Mouse (Mus musculus) right cerebral cortex, adult 18-20 months (tissue): ENCODE results near the gene Lrrn2.
A peak's percentile ranks its signal among the peaks of the same experiment; 100 is the strongest.

Experiments used
- DNase-seq: peaks from one replicate; pipeline ENCODE4 v3.0.0; 2022; ENCODE audit warnings: mixed read lengths

Gene Lrrn2

DNA sequence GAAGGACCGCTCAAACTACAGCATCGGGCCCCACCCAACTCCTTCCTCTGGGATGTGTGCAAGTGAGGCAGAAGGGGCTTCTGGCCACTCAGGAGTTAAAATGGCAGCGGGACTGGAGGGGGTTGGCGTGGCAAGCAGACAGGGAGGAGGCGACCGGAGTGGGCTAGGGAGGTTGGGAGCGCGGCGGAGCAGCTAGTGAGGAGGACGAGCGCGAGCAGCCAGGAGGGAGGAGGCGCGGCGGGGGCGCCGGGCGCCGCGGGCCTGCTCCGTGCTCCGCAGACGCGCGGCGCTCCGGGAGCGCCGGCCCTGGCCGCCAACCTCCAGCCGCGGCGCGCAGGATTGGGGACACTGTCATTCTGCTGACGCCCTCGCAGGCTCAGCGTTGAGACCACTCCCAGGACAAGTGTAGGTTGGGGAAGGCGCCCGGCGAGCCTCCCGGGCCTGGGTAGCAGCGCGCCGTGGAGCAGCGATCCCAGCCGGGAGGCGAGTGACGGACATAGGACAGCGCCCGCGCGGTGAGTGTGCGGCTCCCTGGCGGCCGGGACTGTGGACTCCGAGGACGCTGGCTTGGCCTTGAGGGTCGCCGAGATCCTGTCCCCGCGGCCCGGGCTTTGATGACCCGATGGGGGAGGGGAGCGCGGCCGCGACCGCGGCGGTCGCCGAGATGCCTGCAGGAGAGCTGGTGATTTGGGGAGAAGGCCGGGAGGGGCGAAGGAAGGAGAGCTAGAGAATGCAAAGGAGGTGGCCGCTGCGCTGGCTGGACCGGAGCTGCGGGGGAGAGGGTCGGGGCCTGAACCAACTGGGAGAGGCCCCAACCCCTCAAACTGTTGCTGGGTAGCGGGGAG is at the start of gene Lrrn2:
Gene Lrrn2 (plus strand): TSS at position 113 of the 845 bp plus-strand sequence.
- peak; percentile 83 for DNase-seq

DNA sequence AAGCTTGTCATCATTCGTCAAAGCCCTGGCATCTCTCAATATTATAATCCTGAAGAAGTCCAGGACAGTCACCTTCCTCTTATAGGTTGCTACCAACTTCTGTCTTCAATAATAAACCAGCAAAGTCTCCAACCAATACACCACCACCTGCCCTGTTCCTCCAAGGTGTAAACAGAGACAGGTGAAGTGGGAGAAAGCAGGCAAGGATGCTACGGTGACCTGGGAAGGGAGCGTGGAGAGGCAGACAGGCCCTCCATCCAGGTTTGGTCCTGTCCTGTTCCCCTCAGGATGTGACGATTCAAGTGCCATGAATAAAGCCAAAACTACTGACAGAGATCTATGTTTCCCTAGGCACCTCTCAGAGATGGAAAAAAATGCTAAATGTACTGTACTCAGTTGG is 48.1 kb upstream of the Lrrn2 start:
- DNase-seq = no peak

DNA sequence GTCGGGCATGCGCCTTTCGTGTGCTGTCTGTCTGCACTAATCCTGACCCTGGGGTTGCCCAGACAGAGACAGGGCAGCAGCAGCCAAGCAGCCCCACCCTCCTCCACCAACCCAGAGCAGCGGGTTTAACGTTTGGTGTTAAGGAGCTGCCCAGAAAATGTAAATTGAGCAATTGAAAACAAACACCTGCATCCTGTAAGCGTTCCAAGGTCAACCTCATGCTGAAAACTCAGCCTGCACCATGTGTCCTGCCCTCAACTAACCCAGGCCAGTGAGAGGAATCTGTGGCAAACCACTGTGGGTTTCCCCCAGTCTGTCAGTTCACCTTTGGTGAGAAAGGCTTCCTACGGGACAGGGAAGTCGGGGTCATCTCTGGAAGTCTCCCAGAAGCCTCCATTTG is 46.0 kb upstream of the Lrrn2 start:
- DNase-seq = no peak

DNA sequence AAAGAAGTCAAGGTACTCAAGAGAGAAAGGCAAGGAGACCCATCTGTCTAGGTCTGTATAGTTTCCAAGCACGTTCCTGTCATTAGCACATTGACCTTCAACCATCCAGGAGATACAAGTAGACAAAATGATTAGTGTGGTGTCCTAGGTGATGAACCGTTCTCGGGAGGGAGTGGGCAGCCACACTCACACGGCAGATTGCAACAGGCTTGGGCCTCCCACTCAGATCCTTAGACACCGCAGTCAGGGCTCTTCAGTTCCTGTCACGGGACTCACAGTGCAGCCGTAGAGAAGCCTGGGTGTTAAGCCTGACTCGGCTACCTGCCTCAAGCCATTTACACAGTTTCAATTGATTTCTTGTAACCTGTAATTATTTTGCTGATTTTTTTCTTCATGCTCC is 43.2 kb upstream of the Lrrn2 start:
- peak; percentile 33 for DNase-seq

DNA sequence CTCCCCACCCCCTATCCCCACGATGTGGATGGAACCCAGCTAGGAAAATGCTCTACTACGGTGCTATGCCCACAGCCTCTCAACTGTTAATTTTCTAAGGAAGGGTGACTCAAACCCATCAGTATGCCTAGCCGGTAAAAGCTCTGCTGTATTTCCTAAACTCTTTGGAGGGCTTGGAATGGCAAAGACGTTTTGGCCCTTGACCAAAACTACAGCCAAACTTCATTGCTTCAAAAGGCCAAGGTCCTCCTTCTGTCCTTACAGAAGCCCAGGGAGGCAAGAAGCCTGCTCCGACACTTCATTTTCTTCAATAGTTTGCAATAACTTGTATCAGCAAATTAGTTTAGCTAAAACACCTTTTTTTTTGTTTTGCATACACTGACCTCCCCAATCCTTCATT is 42.4 kb upstream of the Lrrn2 start:
- DNase-seq = no peak

DNA sequence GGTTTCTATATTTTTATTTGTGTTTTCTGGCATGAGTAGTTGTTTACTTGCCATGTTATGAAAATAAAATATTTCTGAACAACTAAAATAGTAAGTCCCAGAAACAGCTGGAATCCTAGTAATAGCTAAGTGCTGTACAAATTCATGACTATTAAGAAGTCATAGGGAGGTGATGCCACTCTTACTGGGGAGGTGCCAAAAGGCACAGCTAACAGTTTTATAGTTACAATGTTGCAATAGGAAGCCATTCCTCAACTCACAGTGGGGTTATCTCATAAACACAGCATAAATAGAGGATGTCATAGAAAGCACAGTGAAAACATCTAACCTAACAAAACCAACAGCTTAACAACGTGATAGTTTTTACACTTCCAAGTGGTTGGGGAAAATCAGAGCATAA is 41.7 kb upstream of the Lrrn2 start:
- no peak for DNase-seq

DNA sequence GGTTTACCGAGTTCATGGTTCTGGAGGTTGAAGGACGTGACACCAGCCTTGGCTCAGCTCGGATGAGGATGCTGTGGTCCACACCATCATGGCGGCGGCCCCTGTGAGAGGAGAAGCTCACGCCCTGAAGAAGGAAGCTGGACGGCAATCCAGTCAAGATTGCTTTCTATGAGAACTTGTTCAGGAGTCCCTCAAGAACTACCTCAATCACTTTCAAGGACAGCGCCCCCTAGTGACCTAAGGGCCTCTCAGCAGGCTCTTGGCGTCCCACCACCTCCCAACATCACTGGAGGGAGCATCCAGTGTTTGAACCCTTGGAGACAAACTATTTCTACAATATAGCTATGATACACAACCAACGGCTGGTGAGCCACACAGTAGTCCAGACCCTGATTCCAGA is 36.5 kb upstream of the Lrrn2 start:
- DNase-seq = no peak

DNA sequence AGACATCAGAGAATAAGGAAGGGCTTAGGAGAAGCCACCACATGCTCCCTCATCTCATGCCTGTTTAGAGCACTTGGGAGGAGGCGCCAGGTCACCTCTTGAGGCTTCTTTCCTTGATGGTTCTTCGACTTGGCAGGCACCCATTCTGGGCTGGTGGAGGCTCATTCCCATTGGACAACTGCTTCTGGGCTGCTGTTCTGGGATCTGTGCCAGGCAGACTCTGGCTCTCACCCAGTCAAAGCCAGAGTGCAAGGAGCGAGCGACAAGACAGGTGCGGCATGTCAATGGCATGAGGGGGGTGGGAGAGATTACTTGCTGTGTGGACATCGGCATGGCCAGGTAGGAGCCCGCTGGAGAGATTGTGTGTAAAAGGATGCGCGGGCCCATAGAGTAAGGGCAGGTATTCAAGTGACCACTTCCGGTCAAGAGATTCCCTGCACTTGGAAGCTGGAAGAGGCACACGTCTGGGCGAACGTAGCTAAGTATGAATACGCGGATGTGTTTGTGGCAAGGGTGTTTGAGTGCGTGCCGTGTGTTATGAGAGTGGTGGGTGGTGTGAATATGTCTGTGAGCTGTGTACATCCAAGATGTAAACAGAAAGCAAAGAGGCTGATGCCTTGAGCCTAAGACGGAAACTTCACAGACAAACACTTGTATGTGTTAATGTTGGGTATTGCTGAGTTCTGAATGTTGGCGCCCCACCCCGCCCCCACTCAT is 35.8 kb upstream of the Lrrn2 start:
- peak; percentile 46 for DNase-seq

DNA sequence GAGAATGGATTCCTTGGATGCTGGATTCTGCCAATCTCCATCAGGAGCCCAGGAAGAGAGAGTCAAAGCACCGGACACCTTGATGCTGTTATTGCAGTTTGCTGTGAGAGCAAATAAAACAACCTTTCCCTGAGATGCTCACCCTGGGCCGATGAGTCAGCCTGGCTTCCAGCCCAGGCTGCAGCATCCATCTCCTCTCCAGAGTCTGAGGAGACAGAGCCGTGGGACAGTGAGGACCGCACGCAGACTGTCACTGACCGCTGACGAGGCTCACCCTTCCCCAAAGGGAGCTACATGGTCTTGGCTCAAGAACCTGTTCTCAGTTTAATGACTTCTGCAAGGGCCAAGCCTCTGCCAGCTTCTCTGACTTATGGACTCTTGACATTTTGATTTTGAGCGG is 34.3 kb upstream of the Lrrn2 start:
- peak; percentile 47 for DNase-seq

DNA sequence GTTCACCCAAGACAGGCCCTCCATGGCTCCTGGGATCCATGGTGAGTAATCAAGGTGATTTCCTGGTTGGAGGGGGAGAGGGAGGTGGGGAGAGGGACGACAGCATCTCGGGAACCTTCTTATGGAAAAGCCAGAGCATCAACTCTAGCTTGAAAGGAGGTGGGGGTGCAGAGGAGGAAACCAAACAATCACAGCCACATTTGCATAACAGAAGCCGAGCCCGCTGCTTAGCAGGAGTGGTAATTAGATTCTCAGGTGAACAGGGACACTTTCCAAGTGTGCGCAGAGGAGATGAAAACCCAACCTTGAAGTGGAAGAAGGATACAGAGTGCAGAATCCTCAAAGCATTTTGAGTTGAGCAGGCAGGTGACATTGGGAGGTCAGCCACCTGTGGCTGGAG is 29.3 kb upstream of the Lrrn2 start:
- no peak for DNase-seq

DNA sequence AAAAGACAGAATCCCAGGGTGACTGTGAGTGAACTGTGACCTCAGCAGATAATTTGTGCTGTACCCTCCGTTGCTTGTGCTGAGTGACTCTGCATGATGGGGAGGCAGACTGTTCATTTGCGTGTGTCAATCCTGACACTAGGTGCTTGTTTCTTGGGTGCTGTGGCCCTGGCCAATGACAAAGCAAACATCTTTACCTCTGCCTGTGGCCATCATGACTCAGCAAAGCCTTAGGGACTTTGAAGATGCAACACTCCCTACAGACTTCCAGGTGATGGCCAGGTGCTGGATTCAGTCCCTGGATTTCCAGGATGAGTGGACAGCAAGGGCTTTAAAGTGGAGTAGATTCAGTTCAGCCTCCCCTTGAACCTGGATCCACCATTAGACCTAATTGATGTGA is 28.8 kb upstream of the Lrrn2 start:
- no peak for DNase-seq

DNA sequence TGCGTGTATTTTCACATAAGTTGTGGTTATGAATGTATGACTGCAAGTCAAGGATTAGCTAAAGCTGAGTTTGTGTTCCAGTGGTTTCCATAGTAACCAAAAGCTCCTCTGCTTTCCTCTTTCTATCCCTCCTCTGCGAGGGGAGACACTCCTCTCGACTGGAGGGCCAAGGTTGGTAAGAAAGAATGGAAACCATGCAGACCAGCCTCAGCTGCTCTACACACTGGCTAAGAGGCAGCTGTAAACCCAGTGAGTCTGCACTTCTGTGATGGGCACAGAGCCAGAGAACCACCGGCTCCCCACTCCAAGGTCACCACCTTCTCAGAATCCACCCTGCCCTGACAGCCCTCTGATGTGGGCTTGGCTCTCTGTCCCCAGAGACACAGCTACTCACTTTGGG is 28.3 kb upstream of the Lrrn2 start:
- no peak for DNase-seq

DNA sequence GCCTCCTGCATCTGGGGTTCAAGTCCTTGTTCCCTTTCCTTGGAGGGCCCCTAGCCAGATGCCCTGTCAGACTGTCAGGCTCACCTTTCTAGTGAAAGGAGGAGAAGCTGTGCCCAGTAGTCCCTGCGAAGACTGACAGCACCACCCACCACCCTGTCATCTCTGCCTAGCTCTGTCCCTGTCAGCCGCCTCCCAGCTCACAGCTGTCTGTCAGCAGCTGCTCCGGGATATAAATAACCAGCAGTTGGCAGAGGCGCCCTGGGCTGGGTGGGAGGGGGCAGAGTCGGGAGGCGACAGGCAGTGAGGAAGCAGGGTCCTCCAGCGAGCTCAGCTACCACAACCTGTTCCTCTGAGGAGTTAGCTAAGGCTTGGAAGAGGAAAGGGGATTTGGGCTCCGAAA is 26.8 kb upstream of the Lrrn2 start:
- DNase-seq = peak; percentile 68

DNA sequence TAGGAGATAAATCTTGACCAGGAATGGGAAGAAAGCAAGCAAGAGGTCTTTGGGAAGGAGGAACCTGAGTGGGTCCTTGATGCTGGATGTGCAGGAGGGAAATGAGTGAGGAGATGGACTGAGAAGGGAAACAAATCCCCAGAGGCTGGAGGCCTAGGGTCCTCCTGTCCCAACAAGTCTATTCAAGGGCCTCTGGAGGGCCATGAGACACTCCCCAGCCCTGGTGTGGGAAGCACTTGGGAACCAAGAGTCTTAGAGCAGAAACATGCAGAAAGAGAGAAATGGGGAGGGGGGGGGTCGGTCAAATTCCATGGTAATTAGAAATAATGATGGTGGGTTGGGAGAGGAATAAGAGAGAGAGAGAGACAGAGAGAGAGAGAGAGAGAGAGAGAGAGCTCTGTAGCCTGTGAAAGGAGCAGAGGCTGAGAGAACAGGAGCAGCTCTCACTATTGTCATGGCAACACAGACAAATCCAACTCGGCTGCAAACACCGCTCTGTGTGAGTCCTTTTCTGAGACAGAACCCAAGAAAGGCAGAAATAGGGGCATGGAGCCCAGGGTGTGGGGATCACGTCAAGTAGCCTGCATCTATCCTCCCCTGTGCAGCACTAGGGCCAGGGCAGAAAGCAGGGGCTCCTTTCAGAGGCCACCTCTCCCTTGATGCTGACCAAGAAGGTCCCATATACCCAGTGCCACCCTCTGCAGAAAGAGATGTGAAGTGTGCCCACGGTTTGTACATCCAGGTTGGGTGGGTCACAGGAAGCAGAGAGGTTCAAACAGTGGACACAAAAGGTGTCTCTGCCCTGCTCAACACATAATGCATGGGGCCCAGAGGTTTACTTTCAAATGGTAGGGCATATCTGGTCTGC is 21.3 kb upstream of the Lrrn2 start:
- DNase-seq = peak; percentile 62

DNA sequence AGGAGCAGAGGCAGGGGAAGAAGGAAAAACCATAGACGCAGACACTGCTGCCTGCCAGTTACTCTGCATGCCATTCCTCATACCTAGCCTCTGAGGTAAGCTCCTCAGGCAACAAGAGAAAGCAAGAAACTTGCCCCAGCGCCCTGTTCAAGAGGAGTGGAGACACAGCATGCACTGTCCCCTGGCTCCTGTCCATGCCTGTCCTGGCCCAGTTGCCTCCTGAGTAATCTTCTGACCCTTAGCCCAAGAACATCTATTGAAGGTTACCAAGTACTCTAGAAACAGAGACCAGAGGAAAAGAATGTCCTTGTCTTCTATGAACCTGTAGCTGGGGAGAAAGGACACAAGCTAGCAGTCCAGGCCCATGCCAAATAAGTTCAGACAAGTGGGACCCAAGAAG is 15.9 kb upstream of the Lrrn2 start:
- DNase-seq = no peak

DNA sequence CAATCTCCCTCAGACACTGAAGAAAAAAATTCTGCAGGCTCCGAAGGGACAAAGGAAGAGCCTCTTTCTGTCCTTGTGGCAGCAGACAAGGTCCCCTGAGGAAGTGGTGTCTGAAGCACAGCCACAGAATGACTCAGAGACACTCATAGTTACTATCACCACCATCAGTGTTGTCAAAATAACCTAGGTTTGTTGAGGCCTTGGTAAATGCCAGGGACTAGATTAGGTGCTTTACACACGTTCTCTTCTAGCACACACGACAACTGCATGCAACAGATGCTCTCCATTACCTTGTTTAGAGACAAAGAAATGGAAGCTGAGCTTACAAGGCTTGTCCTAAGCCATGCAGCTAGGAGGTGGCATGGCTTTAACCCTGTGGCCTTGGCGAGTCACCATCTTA is 14.5 kb upstream of the Lrrn2 start:
- no peak for DNase-seq

DNA sequence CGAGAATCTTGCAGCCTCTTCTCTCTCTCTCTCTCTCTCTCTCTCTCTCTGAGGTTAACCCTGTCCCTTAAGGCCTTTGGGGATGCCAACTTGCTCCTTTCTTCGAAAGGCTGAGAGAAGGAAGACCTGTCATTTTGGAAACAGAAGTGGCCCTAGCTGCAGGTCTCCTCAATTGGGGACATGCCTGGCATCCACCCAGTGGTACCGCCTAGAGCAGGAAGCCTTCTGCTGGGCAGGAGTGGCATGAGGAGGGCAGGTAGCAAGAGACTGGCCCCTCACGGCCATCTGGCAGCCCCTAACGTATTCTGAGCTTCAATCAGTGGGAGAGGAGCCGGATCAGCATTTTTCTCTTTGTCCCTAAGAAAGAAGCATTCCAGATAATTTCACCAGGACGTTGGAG is 9.7 kb upstream of the Lrrn2 start:
- DNase-seq = no peak

DNA sequence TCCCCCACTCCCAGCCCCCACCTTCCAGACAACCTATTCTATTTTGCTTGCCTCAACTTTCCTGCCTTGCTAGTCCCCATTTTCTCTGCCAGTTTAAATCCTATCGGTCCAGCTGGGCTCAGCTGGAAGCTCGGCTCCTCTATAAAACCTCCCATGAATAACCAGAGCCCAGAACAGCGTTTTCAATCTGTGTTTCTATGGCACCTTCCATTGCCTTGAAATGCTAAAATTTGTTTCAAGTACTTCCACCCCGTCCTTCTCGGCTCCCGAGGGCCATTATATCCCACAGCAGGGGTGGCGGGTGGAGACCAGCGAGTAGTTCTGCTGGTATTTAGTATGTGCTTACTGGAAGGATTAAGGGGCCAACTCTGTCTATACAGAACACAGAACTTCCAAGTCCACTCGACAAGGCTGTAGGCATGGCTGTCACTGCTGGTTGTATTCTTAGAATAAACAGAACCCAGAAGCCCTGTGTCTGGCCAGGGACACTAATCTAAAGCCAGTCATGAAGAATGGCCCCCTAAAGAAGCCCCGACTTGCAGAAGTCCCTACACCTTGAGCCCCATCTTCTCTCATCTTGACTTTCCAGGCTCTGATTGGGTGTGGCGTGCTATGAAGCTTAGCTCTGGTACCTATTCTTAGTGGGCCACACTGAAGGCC is 992 bp upstream of the Lrrn2 start:
- no peak for DNase-seq

DNA sequence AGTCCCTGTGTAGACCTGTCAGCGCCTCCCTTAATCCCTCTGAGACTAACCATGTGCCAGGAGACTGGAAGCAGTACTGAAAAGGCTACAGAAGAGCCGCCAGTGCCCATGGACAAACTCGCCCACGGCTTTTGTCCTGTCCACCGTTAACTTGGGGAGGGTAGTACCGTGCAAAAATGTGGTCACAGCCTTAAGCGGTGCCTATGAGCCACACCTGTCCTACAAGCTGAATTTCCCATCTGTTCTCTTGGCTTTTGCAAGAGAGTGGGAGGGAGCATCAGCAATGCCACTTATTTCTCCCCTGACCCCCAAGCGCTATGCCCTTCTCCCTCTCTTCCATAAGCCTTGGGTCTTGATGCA is 292 bp upstream of the Lrrn2 start:
- no peak for DNase-seq

DNA sequence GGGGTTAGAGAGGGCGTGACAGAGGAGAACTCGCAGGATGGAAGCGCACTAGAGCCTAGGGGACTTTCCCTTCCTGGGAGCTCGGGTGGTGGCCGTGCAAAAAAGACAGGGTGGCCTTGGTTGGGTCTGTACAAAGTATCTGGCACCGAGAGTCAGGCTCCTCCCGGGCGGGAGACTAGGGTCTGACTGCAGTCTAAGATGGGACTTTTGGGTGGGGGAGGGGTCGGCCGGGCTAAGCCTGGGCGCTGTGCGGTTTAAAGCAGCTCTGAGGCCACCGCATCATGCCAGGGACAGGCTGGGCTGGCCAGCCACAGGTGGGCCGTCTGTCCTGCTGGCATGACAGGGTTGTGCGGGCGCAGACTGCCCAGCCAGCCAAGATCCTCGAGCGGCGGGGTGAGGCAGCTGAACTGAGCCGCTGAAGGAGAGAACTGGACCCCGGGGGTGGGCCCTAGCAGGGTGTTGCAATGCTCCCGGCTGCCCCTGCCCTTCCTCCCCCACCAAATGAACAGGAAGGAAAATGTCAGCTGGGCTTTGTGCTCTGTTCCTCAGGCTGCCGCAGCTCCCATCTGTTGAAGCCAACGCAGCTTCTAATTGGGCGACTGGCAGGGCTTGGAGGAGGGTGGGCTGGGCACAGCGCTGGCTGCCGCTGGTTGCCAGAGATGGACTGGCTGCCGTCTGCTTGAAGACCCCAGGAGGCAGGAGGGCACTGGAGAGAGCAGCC is 1.1 kb downstream of the Lrrn2 start:
- peak; percentile 83 for DNase-seq

DNA sequence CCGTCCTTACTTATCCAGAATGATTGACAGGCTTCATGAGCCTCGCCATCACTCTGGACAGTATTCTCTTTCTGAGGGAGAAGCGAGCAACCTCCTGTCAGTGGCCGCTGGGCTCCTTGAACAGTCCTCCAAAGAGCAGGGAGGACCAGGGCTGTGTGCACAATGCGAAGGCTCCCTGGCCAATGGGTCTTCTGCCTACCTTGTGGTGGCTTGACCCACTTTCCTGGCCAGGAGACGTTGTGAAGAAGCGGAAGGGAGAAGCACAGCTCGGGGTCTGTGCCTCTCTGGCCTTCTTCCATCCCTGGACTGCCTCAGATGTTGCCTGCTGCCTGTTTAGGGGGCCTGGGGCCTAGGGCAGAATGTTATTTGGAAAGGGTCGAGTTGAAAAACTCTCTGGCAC is 1.8 kb downstream of the Lrrn2 start:
- no peak for DNase-seq

DNA sequence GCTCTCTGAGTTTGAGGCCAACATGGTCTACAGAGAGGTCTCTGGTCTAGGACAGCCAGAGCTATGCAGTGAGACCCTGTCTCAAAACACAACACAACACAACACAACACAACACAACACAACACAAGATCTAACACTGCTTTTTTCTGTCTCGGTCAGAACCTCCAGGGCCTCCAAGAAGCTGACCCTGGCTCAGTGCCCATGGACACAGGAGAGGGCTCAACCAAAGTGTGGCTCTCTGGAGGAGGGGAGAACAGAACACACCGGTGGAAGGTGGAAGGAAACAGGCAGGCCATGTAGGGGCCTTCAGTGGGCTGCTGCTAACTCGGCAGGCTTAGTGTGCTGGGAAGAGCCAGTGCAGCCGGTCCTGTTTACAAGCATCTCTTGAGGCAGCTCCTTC is 5.6 kb downstream of the Lrrn2 start:
- DNase-seq = no peak
